Mouse (Mus musculus) cerebellum, adult 2 months (tissue): Measurements from ENCODE around the gene Kcng1.

Experiments used
- CTCF ChIP-seq: fragments of 200-500 bp; IDR thresholded peaks from 2 replicates; pipeline ENCODE4 v1.5.1; 2011; ENCODE audit warnings: low read depth, mild to moderate bottlenecking, control low read depth, low read length, moderate library complexity, borderline replicate concordance; ENCODE audit not compliant: insufficient read depth
- POLR2A ChIP-seq: fragments of 200-500 bp; IDR thresholded peaks from 2 replicates; pipeline ENCODE4 v1.6.1; 2011; ENCODE audit warnings: low read length, control low read depth, borderline replicate concordance; ENCODE audit not compliant: insufficient read depth

DNA sequence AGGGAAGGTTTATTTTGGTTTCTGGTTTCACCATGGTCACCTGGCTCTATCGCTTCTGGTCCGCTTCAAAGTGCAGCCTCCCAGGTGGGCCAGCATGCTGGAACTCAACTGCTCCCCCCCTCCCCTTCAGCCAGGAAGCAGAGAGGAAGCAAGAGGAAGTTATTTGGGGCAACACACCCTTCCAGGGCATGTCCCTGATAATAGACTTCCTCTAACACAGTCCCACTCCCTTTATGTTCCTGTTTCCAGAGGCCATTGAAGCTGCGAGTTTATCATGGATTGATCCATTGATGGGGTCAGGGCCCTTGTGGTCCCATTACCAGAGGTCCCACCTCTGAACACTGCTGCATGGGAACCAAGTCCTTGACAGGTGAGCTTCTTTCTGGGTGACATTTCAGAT is 21.4 kb downstream of the Kcng1 start:
- TF ChIP-seq POLR2A = no peak
- no peak for TF ChIP-seq CTCF
